Mouse (Mus musculus): ENCODE data around the gene Krt7.
A peak's percentile ranks its signal among the peaks of the same experiment; 100 is the strongest.

Krt7 gene

DNA sequence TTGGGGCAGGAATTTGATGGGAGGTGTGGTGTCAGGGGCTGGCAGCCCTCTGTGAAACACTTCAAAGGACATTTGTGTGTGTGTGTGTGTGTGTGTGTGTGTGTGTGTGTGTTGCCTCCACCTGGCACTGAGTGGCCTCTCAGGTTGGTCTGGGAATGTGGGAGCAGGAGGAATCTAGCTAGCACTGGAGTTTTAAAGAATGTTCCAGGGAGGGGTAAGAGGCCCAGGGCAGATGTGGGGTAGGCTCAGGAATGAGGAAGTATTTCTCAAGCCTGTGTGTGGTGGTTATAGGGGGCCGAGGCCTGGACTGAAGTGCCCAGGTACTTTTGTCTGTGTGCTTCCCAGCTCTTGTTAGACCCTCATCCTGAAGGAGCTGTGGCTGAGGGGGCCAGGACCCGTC, at the start of gene Krt7:
Krt7 (plus strand) TSS at position 269 of the 400 bp plus-strand sequence.
- no peak for DNase-seq (ENCODE audit: low spot score in 2 of 2)

DNA sequence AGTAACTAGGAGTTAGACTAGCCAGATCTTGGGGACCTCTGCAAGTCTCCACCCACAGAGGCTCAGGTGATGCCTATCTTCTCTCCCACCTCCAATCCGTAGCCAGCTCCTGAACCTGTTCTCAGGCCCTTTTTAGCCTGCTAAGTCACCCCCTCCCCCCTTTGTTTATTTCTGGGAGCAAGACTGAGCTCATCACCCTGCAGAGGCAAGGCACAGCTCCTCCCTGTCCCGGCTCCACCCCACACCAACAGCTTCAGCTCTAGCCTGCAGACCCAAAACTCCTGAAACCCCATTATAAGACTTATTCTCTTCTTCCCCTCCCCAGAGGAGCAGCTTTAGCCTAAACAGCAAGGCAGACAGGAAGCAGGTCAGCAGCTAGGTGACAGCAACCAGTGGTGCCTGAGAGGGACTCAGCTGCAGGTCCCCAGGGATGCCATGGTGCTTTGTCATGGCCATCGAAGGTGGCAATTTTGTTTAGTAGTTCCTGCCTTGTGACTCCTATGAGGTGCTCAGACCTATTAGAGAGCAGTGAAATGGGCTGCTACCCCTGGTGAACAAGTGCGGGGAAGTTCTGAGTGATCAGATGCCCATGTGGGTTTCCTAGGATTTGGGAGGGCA, 48.3 kb upstream of the Krt7 start:
- peak; percentile 70 to 72 for DNase-seq (ENCODE audit: low spot score in 2 of 2)

- no peak for DNase-seq (ENCODE audit: low spot score in 2 of 2)
These were observed 46.9 kb upstream of the Krt7 start for GRCm38 (mm10) chr15:101363933-101364332.

DNA sequence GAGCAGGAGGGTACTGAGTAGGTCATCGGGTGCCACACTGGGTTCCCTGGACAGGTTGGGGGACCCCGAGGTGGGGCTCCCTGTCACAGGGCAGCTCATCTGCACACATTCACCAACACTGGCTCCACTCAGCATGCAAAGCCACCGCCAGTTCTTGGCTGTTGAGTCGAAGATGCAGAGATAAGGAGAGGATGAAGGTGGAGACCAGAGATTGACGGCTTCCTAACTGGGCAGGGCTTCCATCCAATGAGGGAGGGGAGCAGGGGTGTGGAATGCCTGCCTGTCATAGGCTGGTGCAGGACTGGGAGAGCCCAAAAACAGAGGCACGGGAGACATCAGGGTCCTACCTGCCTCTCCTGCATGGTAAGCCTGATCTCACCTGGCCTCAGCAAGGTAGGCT, 46.4 kb upstream of the Krt7 start:
- no peak for DNase-seq (ENCODE audit: low spot score in 2 of 2)

GRCm38 (mm10) chr15:101364891-101365671, 45.8 kb upstream of the Krt7 start:
- no peak for DNase-seq (ENCODE audit: low spot score in 2 of 2)

GRCm38 (mm10) chr15:101365721-101366120, 45.1 kb upstream of the Krt7 start:
- no peak for DNase-seq (ENCODE audit: low spot score in 2 of 2)

- DNase-seq (ENCODE audit: low spot score in 2 of 2), result no peak
These were observed 44.4 kb upstream of the Krt7 start for GRCm38 (mm10) chr15:101366482-101366881.

DNA sequence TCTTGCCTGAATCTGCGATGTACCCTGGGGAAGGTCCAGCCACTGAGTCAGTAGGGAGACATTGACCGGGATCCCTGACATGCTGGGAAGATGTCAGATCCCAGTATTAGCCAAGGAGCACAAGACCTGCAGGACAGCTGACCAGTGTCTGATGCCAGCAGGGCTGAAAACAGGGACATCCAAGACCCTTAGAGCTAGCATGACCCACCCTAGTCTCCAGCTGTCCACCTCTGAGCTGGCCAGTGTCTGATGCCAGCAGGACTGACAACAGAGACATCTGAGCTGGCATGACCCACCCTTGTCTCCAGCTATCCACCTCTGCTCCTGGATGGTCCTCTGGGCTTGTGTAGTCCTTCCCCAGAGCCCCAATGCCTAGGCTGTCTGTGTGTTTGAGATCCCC, 43.9 kb upstream of the Krt7 start:
- DNase-seq (ENCODE audit: low spot score in 2 of 2), result no peak

GRCm38 (mm10) chr15:101367497-101367896, 43.3 kb upstream of the Krt7 start:
- no peak for DNase-seq (ENCODE audit: low spot score in 2 of 2)

DNA sequence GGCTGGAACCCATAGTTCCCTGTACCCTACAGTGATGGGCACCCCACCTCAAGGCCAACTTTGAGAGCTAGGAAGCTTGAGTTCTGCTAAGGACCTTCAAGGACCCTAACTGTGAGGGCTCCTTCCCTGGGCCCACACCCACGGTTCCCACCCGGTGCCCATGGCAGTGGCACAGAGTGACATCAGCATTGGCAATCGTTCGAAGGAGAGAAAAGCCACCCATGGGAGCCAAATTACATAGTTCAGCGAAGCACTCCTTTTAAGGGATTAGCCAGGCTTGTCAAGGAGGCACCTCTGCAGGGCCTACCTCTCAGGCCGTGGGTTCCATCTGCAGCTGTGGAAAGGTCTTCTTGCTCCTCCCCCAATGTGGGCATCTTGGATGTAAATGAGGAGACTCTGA, 42.8 kb upstream of the Krt7 start:
- no peak for DNase-seq (ENCODE audit: low spot score in 2 of 2)

DNA sequence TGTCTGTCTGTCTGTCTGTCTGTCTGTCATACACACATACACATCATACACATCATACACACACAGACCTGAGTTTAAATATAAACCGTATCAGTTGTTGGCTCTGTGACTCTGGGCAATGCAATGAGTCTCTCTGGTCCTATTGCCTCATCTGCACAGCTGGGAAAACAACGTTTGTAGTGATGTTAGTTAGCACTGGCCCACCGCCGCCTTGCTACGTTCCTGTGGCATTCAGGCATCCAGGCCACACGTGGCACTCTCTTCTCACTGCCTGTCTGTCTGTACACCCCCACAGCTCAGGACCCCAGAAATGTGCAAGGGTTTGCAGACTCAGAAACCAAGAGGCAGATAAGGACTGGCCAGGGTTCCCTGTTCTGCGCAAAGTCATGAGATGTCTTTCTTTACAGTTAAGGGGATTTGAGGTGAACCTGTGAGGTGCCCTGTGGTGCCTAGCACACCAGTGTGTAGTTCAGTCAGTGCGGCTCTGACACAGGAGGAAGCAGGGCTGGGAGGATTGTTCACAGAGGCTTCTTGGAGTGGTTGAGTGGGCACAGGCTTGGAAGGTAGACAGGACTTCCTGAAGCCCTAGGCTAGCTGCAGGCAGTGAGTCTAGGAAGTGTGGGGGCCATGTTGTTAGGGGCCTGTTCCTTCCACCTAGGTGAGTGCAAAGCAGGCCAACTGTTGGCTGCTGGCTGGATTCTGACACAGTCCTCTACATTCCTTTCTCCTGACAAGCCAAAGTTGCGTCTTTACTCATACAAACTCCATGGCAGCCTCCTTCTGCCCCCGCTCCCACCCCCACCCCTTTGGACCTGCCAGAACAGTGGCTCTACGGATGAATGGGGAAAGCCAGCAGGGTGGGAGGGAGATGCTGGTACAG, 42.1 kb upstream of the Krt7 start:
- no peak for DNase-seq (ENCODE audit: low spot score in 2 of 2)

- no peak for DNase-seq (ENCODE audit: low spot score in 2 of 2)
These were observed 41.3 kb upstream of the Krt7 start for GRCm38 (mm10) chr15:101369382-101370100.

- no peak for DNase-seq (ENCODE audit: low spot score in 2 of 2)
These were observed 40.5 kb upstream of the Krt7 start, which contains the start of gene Krt80 for GRCm38 (mm10) chr15:101370101-101370911. TSS of gene Krt80 (minus strand) at chr15:101370162.

GRCm38 (mm10) chr15:101371141-101371985, 39.5 kb upstream of the Krt7 start:
- DNase-seq (ENCODE audit: low spot score in 2 of 2), result no peak

- no peak for DNase-seq (ENCODE audit: low spot score in 2 of 2)
These were observed 38.5 kb upstream of the Krt7 start for GRCm38 (mm10) chr15:101372131-101372977.

GRCm38 (mm10) chr15:101373286-101373898, 37.5 kb upstream of the Krt7 start:
- DNase-seq (ENCODE audit: low spot score in 2 of 2), result no peak

DNA sequence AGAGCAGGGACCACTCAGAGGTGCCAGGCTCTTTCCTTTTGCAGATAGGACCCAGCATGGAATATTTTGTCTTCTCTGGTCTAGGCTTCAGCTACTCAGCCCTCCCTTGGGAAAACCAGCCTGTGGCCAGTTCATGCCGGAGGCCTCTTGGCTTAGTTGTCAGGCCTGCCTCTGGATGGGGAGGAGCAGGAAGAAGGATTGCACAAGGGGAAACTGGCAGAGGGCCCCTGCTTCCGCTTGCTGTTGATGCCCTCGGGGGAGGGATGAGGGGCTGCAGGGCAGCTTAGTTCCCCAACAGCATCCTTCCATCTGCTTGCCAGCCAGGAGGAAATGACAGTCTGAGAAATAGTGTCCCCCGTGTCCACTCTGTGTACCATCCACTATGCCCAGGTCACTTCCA, 36.0 kb upstream of the Krt7 start:
- DNase-seq (ENCODE audit: low spot score in 2 of 2), result peak; percentile 29 to 61

DNA sequence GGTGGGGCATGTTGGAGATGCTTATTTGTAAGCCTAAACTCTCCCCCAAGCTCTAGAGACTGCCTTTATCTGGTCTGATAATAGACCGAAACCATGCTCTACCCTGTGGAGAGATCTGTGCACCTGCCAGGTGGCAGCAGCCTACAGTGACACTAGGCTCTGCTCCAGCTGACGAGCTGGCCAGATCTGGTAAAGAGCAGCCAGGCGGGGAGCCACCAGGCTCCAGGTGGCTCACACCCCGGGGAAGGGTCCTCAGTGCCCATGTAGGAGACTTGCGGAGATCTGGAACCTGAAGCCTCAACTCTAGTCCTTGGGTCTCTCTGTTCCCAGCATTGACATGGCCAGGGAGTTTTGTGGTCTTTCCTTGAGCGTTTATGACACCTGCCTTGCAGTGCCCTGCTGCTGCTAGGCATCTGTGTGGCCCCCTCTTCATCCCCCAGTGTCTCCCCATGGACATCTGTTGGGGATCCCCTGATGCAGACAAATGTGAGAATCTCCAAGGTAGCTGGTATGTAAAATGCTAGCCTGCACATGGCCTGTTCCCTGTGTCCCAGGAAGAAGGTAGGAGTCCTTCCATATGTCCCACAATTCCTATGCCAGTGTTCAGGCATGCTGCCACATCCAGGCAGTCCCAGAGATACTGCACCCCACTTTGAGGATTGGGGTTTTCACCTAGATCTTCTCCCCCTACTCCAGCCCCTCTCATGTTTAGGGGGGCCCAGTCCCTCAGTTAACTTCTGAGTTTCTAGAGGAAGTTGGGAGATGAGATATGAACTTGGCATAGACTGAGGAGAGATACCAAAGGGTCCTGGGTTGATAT, 34.7 kb upstream of the Krt7 start:
- no peak for DNase-seq (ENCODE audit: low spot score in 2 of 2)
